Mouse (Mus musculus) MEL (cell line): ENCODE results near the gene Sgsm3. TPM values are rescaled to one million over a fixed set of nuclear protein-coding genes. Genes with fewer than 3 reads are reported as not detected.

Experiments used
- DNase-seq: peaks from one replicate; pipeline ENCODE4 v3.0.0; 2011; ENCODE audit warnings: low read depth, low spot score
- H3K27ac ChIP-seq: 2 replicates; pipeline ENCODE4 v1.5.1; 2012; ENCODE audit warnings: low read depth, mild to moderate bottlenecking, control low read depth, low read length, moderate library complexity; ENCODE audit not compliant: control insufficient read depth
- H3K27me3 ChIP-seq, 2 experiments: fragments of 150-350 bp in 1 of 2; sonication (generic) in 1 of 2; 2 replicates each; pipeline ENCODE4 v1.6.1; 2012; ENCODE audit warnings: low read length in 2 of 2, mild to moderate bottlenecking in 2 of 2, improper control_type of control experiment in 1 of 2, moderate library complexity in 1 of 2; ENCODE audit not compliant: insufficient read depth in 2 of 2, control insufficient read depth in 1 of 2
- H3K36me3 ChIP-seq, 2 experiments: 2 replicates each; pipeline ENCODE4 v1.6.1; 2012 to 2014; ENCODE audit warnings: low read length in 2 of 2, improper control_type of control experiment in 1 of 2, inconsistent platforms in 1 of 2, mild to moderate bottlenecking in 1 of 2; ENCODE audit not compliant: insufficient read depth in 2 of 2, control insufficient read depth in 1 of 2
- H3K4me1 ChIP-seq, 2 experiments: fragments of 150-350 bp in 1 of 2; sonication (generic) in 1 of 2; 2 replicates each; pipeline ENCODE4 v1.6.1; 2012; ENCODE audit warnings: low read length in 2 of 2, improper control_type of control experiment in 1 of 2, mild to moderate bottlenecking in 1 of 2; ENCODE audit not compliant: insufficient read depth in 2 of 2, control insufficient read depth in 1 of 2
- H3K4me3 ChIP-seq, 2 experiments: fragments of 150-350 bp in 1 of 2; sonication (generic) in 1 of 2; 2 replicates each; pipeline ENCODE4 v1.5.1; 2012; ENCODE audit warnings: low read depth in 2 of 2, low read length in 2 of 2, mild to moderate bottlenecking in 2 of 2, moderate library complexity in 2 of 2, control low read depth in 1 of 2, improper control_type of control experiment in 1 of 2; ENCODE audit not compliant: control insufficient read depth in 1 of 2, insufficient read depth in 1 of 2
- H3K79me2 ChIP-seq: 2 replicates; pipeline ENCODE4 v1.6.1; 2012; ENCODE audit warnings: mild to moderate bottlenecking, low read length, moderate library complexity; ENCODE audit not compliant: control insufficient read depth, poor library complexity, insufficient read depth
- H3K9ac ChIP-seq: 2 replicates; pipeline ENCODE4 v1.6.1; 2012; ENCODE audit warnings: low read depth, mild to moderate bottlenecking, control low read depth, low read length, moderate library complexity; ENCODE audit not compliant: control insufficient read depth, poor library complexity, severe bottlenecking
- H3K9me3 ChIP-seq: fragments of 150-350 bp; sonication (generic); replicated peaks from 2 replicates; pipeline ENCODE4 v1.6.1; 2012; ENCODE audit warnings: mild to moderate bottlenecking, low read length, improper control_type of control experiment, moderate library complexity; ENCODE audit not compliant: insufficient read depth
- BHLHE40 ChIP-seq: IDR thresholded peaks from 2 replicates; pipeline ENCODE4 v1.6.1; 2012; ENCODE audit warnings: low read depth, mild to moderate bottlenecking, inconsistent platforms, low read length, improper control_type of control experiment, borderline replicate concordance
- CHD1 ChIP-seq: IDR thresholded peaks from 2 replicates; pipeline ENCODE4 v1.6.1; 2012; ENCODE audit warnings: low read depth, mild to moderate bottlenecking, inconsistent platforms, low read length, improper control_type of control experiment
- CTCF ChIP-seq, 3 experiments: IDR thresholded peaks in 2 of 3; conservative IDR thresholded peaks in 1 of 3; 2 replicates each; pipeline ENCODE4 v1.5.1; 2011 to 2012; ENCODE audit warnings: low read length in 3 of 3, low read depth in 2 of 3, mild to moderate bottlenecking in 2 of 3, improper control_type of control experiment in 1 of 3, inconsistent platforms in 1 of 3, mixed read lengths in 1 of 3, moderate library complexity in 1 of 3; ENCODE audit not compliant: control insufficient read depth in 1 of 3, insufficient read depth in 1 of 3, poor library complexity in 1 of 3, severe bottlenecking in 1 of 3
- E2F4 ChIP-seq: IDR thresholded peaks from 2 replicates; pipeline ENCODE4 v1.6.1; 2011; ENCODE audit warnings: low read depth, low read length, improper control_type of control experiment, borderline replicate concordance
- ELF1 ChIP-seq: IDR thresholded peaks from 2 replicates; pipeline ENCODE4 v1.6.1; 2014; ENCODE audit warnings: low read depth, mild to moderate bottlenecking, inconsistent platforms, low read length, improper control_type of control experiment, moderate library complexity
- EP300 ChIP-seq, 2 experiments: IDR thresholded peaks; 2 replicates each; pipeline ENCODE4 v1.6.1; 2011; ENCODE audit warnings: improper control_type of control experiment in 2 of 2, low read length in 2 of 2, low read depth in 1 of 2, mild to moderate bottlenecking in 1 of 2
- ETS1 ChIP-seq: IDR thresholded peaks from 2 replicates; pipeline ENCODE4 v1.6.1; 2012; ENCODE audit warnings: low read depth, mild to moderate bottlenecking, inconsistent platforms, low read length, improper control_type of control experiment, moderate library complexity
- HCFC1 ChIP-seq: IDR thresholded peaks from 2 replicates; pipeline ENCODE4 v1.6.1; 2012; ENCODE audit warnings: low read depth, mild to moderate bottlenecking, inconsistent platforms, low read length, improper control_type of control experiment, moderate library complexity
- JUND ChIP-seq: IDR thresholded peaks from 2 replicates; pipeline ENCODE4 v1.6.1; 2011; ENCODE audit warnings: low read depth, mild to moderate bottlenecking, improper control_type of control experiment, low read length
- KAT2A ChIP-seq: conservative IDR thresholded peaks from 2 replicates; pipeline ENCODE4 v1.6.1; 2012; ENCODE audit warnings: low read depth, low read length, improper control_type of control experiment, inconsistent platforms
- MAFK ChIP-seq: IDR thresholded peaks from 2 replicates; pipeline ENCODE4 v1.6.1; 2011; ENCODE audit warnings: low read depth, mild to moderate bottlenecking, low read length, improper control_type of control experiment, borderline replicate concordance
- MAX ChIP-seq: IDR thresholded peaks from 2 replicates; pipeline ENCODE4 v1.6.1; 2011; ENCODE audit warnings: low read length, improper control_type of control experiment
- MAZ ChIP-seq: IDR thresholded peaks from 2 replicates; pipeline ENCODE4 v1.6.1; 2012; ENCODE audit warnings: low read depth, mild to moderate bottlenecking, inconsistent platforms, low read length, improper control_type of control experiment
- MEF2A ChIP-seq: IDR thresholded peaks from 2 replicates; pipeline ENCODE4 v1.6.1; 2014; ENCODE audit warnings: low read depth, mild to moderate bottlenecking, inconsistent platforms, low read length, improper control_type of control experiment; ENCODE audit not compliant: poor library complexity, insufficient replicate concordance, severe bottlenecking; ENCODE audit errors: extremely low read depth
- MXI1 ChIP-seq: IDR thresholded peaks from 2 replicates; pipeline ENCODE4 v1.6.1; 2011; ENCODE audit warnings: mild to moderate bottlenecking, low read depth, low read length, improper control_type of control experiment
- MYB ChIP-seq: IDR thresholded peaks from 2 replicates; pipeline ENCODE4 v1.6.1; 2011; ENCODE audit warnings: mild to moderate bottlenecking, low read depth, low read length, improper control_type of control experiment
- MYC ChIP-seq: IDR thresholded peaks from 2 replicates; pipeline ENCODE4 v1.6.1; 2011; ENCODE audit warnings: low read depth, mild to moderate bottlenecking, low read length, improper control_type of control experiment, moderate library complexity
- NELFE ChIP-seq: IDR thresholded peaks from 2 replicates; pipeline ENCODE4 v1.6.1; 2011; ENCODE audit warnings: low read depth, low read length, improper control_type of control experiment
- NRF1 ChIP-seq: IDR thresholded peaks from 2 replicates; pipeline ENCODE4 v1.6.1; 2014; ENCODE audit warnings: low read depth, mild to moderate bottlenecking, inconsistent platforms, low read length, improper control_type of control experiment, moderate library complexity; ENCODE audit not compliant: poor library complexity, insufficient read depth, severe bottlenecking
- POLR2AphosphoS2 ChIP-seq: IDR thresholded peaks from 2 replicates; pipeline ENCODE4 v1.6.1; 2011; ENCODE audit warnings: low read length, improper control_type of control experiment
- POLR2AphosphoS5 ChIP-seq: IDR thresholded peaks from 2 replicates; pipeline ENCODE4 v1.6.1; 2012; ENCODE audit warnings: low read depth, borderline replicate concordance, mild to moderate bottlenecking, inconsistent platforms, low read length, moderate library complexity, mixed read lengths
- RAD21 ChIP-seq: IDR thresholded peaks from 2 replicates; pipeline ENCODE4 v1.6.1; 2011; ENCODE audit warnings: mild to moderate bottlenecking, low read depth, low read length, improper control_type of control experiment
- RCOR1 ChIP-seq: IDR thresholded peaks from 2 replicates; pipeline ENCODE4 v1.6.1; 2012; ENCODE audit warnings: low read depth, mild to moderate bottlenecking, inconsistent platforms, low read length, improper control_type of control experiment
- SIN3A ChIP-seq: IDR thresholded peaks from 2 replicates; pipeline ENCODE4 v1.6.1; 2012; ENCODE audit warnings: low read length, improper control_type of control experiment, inconsistent platforms
- SMC3 ChIP-seq: IDR thresholded peaks from 2 replicates; pipeline ENCODE4 v1.6.1; 2011; ENCODE audit warnings: low read depth, low read length, improper control_type of control experiment
- TAL1 ChIP-seq: IDR thresholded peaks from 2 replicates; pipeline ENCODE4 v1.6.1; 2012; ENCODE audit warnings: mild to moderate bottlenecking, inconsistent platforms, low read length, moderate library complexity, mixed read lengths
- TBP ChIP-seq: IDR thresholded peaks from 2 replicates; pipeline ENCODE4 v1.8.0; 2011; ENCODE audit warnings: low read depth, low read length, improper control_type of control experiment
- TCF12 ChIP-seq: IDR thresholded peaks from 2 replicates; pipeline ENCODE4 v1.6.1; 2014; ENCODE audit warnings: low read depth, mild to moderate bottlenecking, inconsistent platforms, low read length, improper control_type of control experiment, moderate library complexity
- UBTF ChIP-seq: IDR thresholded peaks from 2 replicates; pipeline ENCODE4 v1.6.1; 2012; ENCODE audit warnings: low read depth, mild to moderate bottlenecking, inconsistent platforms, low read length, improper control_type of control experiment, moderate library complexity, borderline replicate concordance; ENCODE audit not compliant: insufficient read depth
- USF1 ChIP-seq: IDR thresholded peaks from 2 replicates; pipeline ENCODE4 v1.6.1; 2014; ENCODE audit warnings: low read depth, mild to moderate bottlenecking, inconsistent platforms, low read length, improper control_type of control experiment, moderate library complexity
- USF2 ChIP-seq, 2 experiments: IDR thresholded peaks; 2 replicates each; pipeline ENCODE4 v1.6.1; 2011 to 2012; ENCODE audit warnings: improper control_type of control experiment in 2 of 2, low read length in 2 of 2, borderline replicate concordance in 1 of 2, inconsistent platforms in 1 of 2, low read depth in 1 of 2, mild to moderate bottlenecking in 1 of 2; ENCODE audit not compliant: insufficient read depth in 1 of 2
- ZC3H11A ChIP-seq: IDR thresholded peaks from 2 replicates; pipeline ENCODE4 v1.6.1; 2012; ENCODE audit warnings: low read depth, mild to moderate bottlenecking, inconsistent platforms, low read length, improper control_type of control experiment
- ZKSCAN1 ChIP-seq: IDR thresholded peaks from 2 replicates; pipeline ENCODE4 v1.6.1; 2012; ENCODE audit warnings: low read depth, mild to moderate bottlenecking, inconsistent platforms, low read length, improper control_type of control experiment, moderate library complexity
- ZMIZ1 ChIP-seq: IDR thresholded peaks from 2 replicates; pipeline ENCODE4 v1.6.1; 2012; ENCODE audit warnings: low read depth, mild to moderate bottlenecking, inconsistent platforms, low read length, improper control_type of control experiment, moderate library complexity
- ZNF384 ChIP-seq: IDR thresholded peaks from 2 replicates; pipeline ENCODE4 v1.6.1; 2012; ENCODE audit warnings: low read depth, mild to moderate bottlenecking, inconsistent platforms, low read length, improper control_type of control experiment
- polyA plus RNA-seq, 2 experiments: library from polyadenylated mRNA; stranded (reverse) in 1 of 2; unstranded in 1 of 2; fragments of >175 nt in 1 of 2; fragments of >200 nt in 1 of 2; gene quantifications; 2 replicates each; pipeline versions ENCODE4 v1.2.1 to v1.2.4; 2012; ENCODE audit warnings: low replicate concordance in 2 of 2, low read depth in 1 of 2; ENCODE audit not compliant: insufficient read length in 2 of 2, insufficient read depth in 1 of 2, missing spikeins in 1 of 2
- total RNA-seq: library from RNA; depleted of rRNA; stranded (reverse); fragments of 300-350 nt; gene quantifications from 2 replicates; pipeline ENCODE4 v1.2.3, GENCODE M21; 2012

Sgsm3 gene
- total and polyA plus RNA-seq, 3 experiments = 33.0 to 39.5 TPM; not detected in 1

- peaks cover 12 to 23% of the 10 kb centered on the region in 2 experiments for H3K4me1 ChIP-seq
Measured at GRCm38 (mm10) chr15:81049401-81050053, 72.0 kb downstream of the Sgsm3 start.

GRCm38 (mm10) chr15:81050488-81050887 is 72.9 kb downstream of the Sgsm3 start:
- no peaks in the 10 kb centered on the region for H3K9me3 ChIP-seq
- H3K79me2 ChIP-seq = no peaks in the 10 kb centered on the region
- peaks cover 7 to 16% of the 10 kb centered on the region in 2 experiments for H3K4me1 ChIP-seq

More at GRCm38 (mm10) chr15:81049401-81050053, 72.0 kb downstream of the Sgsm3 start:
- Histone ChIP-seq H3K9me3 (no peaks in the 10 kb centered on the region), H3K9ac (no peak overlapping the region), H3K27ac (no peak overlapping the region), H3K4me3 (no peak overlapping the region)
- DNase-seq = peak; percentile 70
- no peak for TF ChIP-seq MYC
- no peak for TF ChIP-seq ZMIZ1
- TF ChIP-seq KAT2A = no peak
- TF ChIP-seq TAL1 = no peak
- no peak for TF ChIP-seq MYB
- no peak for TF ChIP-seq MEF2A
- no peak for TF ChIP-seq USF2 (IDR thresholded peaks at IDR 0.05; ENCODE audit: borderline replicate concordance in 1 of 2, insufficient read depth in 1 of 2, low read depth in 1 of 2, low read length in 2 of 2)
- TF ChIP-seq ELF1 = no peak
- no peak for TF ChIP-seq MAZ
- no peak for TF ChIP-seq JUND
- TF ChIP-seq ZNF384 = no peak
- no peak for TF ChIP-seq NRF1
- TF ChIP-seq RCOR1 = no peak
- TF ChIP-seq USF1 = no peak
- no peak for TF ChIP-seq NELFE
- TF ChIP-seq ETS1 = peak; percentile 24; the same call in 1 of the 2 replicates
- peak; percentile 74 for TF ChIP-seq ZC3H11A
- peak; percentile 67 to 80 (median 69) for TF ChIP-seq CTCF (IDR thresholded peaks at IDR 0.05 in 2 of 3, conservative IDR thresholded peaks at IDR 0.05 in 1 of 3; ENCODE audit: control insufficient read depth in 1 of 3, insufficient read depth in 1 of 3, low read depth in 2 of 3, low read length in 3 of 3, poor library complexity in 1 of 3, severe bottlenecking in 1 of 3)
- TF ChIP-seq POLR2AphosphoS2 = no peak
- TF ChIP-seq E2F4 = no peak
- TF ChIP-seq HCFC1 = no peak
- TF ChIP-seq TBP = no peak
- no peak; the same call in 1 of the 2 replicates for TF ChIP-seq SIN3A
- TF ChIP-seq TCF12 = no peak
- TF ChIP-seq BHLHE40 = no peak
- peak; percentile 83 for TF ChIP-seq RAD21
- TF ChIP-seq SMC3 = peak; percentile 83
- TF ChIP-seq MAFK = no peak
- no peak for TF ChIP-seq ZKSCAN1
- no peak; the same call in 1 of the 2 replicates for TF ChIP-seq MXI1
- no peak for TF ChIP-seq CHD1
- TF ChIP-seq, all 39 proteins: peak for 5
- Histone ChIP-seq H3K79me2 (no peaks in the 10 kb centered on the region), H3K36me3 (peaks cover 0 to 29% of the 10 kb centered on the region in 2 experiments; a peak in 2 of 4 replicates), H3K27me3 (no peaks in the 10 kb centered on the region)

More at GRCm38 (mm10) chr15:81050488-81050887, 72.9 kb downstream of the Sgsm3 start:
- no peak overlapping the region for H3K27ac ChIP-seq
- TF ChIP-seq EP300 (IDR thresholded peaks at IDR 0.05; ENCODE audit: low read depth in 1 of 2, low read length in 2 of 2) (no peak), MYB (no peak), UBTF (no peak), BHLHE40 (no peak), USF1 (no peak), MYC (no peak), POLR2AphosphoS5 (no peak), ZNF384 (no peak), MAX (no peak), ZC3H11A (no peak)
- DNase-seq = no peak
- H3K27me3 ChIP-seq = no peaks in the 10 kb centered on the region
- H3K36me3 ChIP-seq = peaks cover 0 to 22% of the 10 kb centered on the region in 2 experiments; a peak in 2 of 4 replicates
- no peak overlapping the region for H3K9ac ChIP-seq
- no peak overlapping the region for H3K4me3 ChIP-seq
